Comparison of ENCODE assay signal across 17 mouse cellular contexts in the genomic region with DNA sequence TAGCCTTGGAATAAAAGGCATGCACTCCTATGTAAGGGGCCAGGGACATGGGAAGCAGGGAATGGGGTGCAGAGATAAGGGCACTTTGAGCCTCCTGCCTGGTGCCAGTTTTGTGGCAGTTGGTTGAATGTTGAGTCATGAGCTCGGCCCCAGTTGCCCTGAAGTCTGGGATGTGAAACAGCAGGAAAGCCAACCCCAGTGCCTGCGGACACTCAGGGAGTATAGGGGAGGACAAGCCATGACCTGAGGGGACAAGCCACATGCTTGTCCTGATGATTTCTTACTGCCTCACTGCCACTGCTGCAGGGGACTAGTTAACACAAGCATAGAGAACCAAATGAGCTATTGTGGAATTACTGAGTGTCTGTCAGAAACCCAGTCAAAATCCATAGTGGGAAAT. TPM values are rescaled to one million over a fixed set of nuclear protein-coding genes. Genes with fewer than 3 reads are reported as not detected.
"Had no signal": no experiment of that assay in that cellular context is flagged by ENCODE, and none has a peak within 500 bp of the region (broad histone marks: within the 10 kb centered on the region; RNA-seq: fewer than 3 reads in every experiment).

No protein-coding gene starts in this region.

- DNase-seq: kidney, postnatal 10 days; kidney, postnatal 36 days; layer of hippocampus, postnatal 36 days; liver, embryonic 13.5 days; lung, adult 2 months; lung, postnatal 14 days; lung, postnatal 4 days; midbrain, embryonic 14.5 days; thymus, adult 2 months; thymus, postnatal 14 days; thymus, postnatal 4 days had no signal

- H3K36me3 ChIP-seq: liver, embryonic 13.5 days; neural tube, embryonic 15.5 days had no signal

- H3K4me1 ChIP-seq: liver, embryonic 13.5 days; neural tube, embryonic 12.5 days; neural tube, embryonic 15.5 days had no signal

- H3K27ac ChIP-seq: left cerebral cortex, adult 2 months; liver, embryonic 13.5 days; neural tube, embryonic 12.5 days; neural tube, embryonic 15.5 days had no signal

- H3K4me3 ChIP-seq: left cerebral cortex, adult 2 months; liver, embryonic 13.5 days; neural tube, embryonic 12.5 days; neural tube, embryonic 15.5 days had no signal

- H3K27me3 ChIP-seq: liver, embryonic 13.5 days; neural tube, embryonic 12.5 days; neural tube, embryonic 15.5 days had no signal

- H3K4me2 ChIP-seq: liver, embryonic 13.5 days; midbrain, embryonic 11.5 days; neural tube, embryonic 12.5 days; neural tube, embryonic 15.5 days had no signal

- H3K9ac ChIP-seq: liver, embryonic 13.5 days; neural tube, embryonic 12.5 days; neural tube, embryonic 15.5 days had no signal

RNA-seq across cellular contexts. Expression of gene Rassf10, which starts 46.3 kb away (rescaled TPM):
- total RNA-seq: megakaryocyte-erythroid progenitor cell, adult 5-6 weeks had no signal
- polyA plus RNA-seq: liver, embryonic 16.5 days had no signal
